Mouse (Mus musculus) spleen, embryonic (tissue): ENCODE data around the gene Mylk4.

Experiments
- CTCF ChIA-PET: fragments of 350-600 bp; sonication (Branson Sonifier 250); formaldehyde crosslinking; loops from one replicate; lab custom pipeline; 2022; lab: Charles Lee

Mylk4 gene

DNA sequence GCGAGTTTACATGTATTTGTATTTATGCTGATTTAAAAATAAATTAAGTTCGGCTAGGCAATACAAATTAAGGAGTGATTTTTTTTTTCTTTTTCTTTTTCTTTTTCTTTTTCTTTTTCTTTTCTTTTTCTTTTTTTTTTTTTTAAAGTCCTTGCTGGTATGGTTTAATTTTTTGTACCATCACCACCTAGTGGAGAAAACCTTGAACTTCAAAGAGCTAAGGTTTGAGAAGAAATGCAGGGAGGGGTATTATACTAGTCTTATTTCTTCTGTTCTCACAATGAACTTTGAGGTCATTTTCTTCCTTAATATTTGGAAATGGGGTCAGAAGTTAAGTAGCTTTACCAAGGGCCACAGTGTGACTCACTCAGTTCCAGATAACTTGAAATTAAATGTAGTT, 15.4 kb upstream of the Mylk4 start:
- CTCF ChIA-PET: no interaction called here

DNA sequence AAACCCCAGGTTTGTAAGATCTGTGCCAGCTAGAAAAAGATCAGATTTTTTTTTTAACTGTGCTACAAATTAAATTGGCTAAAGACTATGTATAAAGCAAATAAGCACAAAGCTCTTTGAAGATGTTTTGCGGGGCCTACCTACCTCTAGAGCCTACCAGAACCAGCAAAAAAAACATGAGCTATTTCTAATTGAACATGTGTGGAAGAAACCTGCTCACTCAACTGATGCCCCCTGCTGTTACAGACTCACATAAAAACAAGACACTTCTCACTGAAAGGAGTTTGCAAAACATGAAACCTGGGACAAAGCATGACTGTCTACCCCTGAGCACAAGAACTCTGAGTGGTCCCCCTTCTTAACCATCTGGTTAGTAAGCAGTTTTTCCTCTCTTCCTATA, 13.3 kb upstream of the Mylk4 start:
- CTCF ChIA-PET: no interaction called here

DNA sequence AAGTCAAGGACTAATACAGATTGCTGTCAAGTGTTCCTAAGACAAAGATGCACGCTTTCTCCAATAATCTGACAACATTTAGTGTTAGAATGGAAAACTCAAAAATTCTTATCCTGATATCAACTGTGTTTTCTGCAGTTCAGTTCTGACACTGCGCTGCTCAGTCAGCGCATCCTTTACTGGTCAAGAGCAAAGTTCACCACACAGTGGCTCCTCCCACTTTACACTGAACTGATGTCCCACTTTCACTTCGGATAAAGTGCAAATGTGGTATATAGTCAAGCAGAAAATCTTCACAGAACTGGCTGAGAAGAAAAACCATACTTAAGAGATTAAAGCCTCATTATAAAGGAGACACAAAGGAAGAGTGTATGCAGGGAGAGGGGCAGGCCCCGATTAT, 11.4 kb upstream of the Mylk4 start:
- CTCF ChIA-PET: no interaction called here

- CTCF ChIA-PET: no interaction called here
Observed at GRCm38 (mm10) chr13:32794619-32795018, 10.9 kb upstream of the Mylk4 start.

- CTCF ChIA-PET: no interaction called here
Observed at GRCm38 (mm10) chr13:32789781-32790180, 6.0 kb upstream of the Mylk4 start.

- CTCF ChIA-PET: no interaction called here
Observed at GRCm38 (mm10) chr13:32787584-32787983, 3.8 kb upstream of the Mylk4 start.

GRCm38 (mm10) chr13:32783055-32783454, 699 bp downstream of the Mylk4 start:
- CTCF ChIA-PET: no interaction called here

DNA sequence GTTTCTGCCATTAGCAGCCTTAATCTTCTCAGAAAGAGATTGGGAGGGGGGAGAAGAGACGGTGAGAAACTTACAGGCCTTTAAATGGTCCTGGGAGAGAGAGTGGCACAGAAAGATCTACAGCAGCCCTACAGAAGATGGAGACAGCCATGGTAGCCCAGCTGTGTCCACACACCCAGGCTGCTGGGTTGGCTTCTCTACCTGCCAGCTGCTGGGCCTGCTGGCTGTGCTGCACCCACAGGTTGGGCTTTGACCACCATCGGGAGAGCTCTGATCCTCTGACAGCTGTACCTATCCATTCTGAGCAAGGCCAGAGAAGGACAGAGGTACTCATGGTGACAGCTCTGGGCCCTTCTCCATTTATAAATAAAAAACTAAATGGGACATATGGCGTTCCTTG, 4.9 kb downstream of the Mylk4 start:
- CTCF ChIA-PET: no interaction called here

DNA sequence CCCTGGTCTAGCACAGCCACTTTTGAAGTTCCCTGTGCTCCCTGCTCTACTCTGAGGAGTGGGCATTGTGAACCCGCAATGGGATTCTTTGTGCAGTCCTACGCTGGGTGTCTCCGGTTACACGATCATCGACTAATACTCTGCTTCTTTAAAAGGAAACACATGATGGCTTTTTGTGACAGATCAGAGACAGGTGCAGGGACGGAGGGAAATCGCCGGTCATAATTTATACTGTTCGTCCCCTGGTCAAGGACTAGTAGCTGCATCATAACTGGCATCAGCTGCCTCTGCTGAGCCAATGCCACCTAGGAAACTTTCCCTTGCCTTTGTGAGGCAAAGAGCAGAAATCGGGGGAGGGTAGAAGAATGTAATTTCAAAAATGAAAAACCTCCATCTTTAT, 7.4 kb downstream of the Mylk4 start:
- CTCF ChIA-PET: no interaction called here

- CTCF ChIA-PET: no interaction called here
Observed at GRCm38 (mm10) chr13:32775889-32776288, 7.9 kb downstream of the Mylk4 start.

- CTCF ChIA-PET: interaction anchor here (0.7 kb wide), 1 partner anchor 12 kb away, joined by 5 read pairs; no protein-coding TSS in a partner anchor
Observed at GRCm38 (mm10) chr13:32769960-32770359, 13.8 kb downstream of the Mylk4 start.

GRCm38 (mm10) chr13:32768104-32768503, 15.7 kb downstream of the Mylk4 start:
- CTCF ChIA-PET: no interaction called here

- CTCF ChIA-PET: no interaction called here
Observed at GRCm38 (mm10) chr13:32764448-32764847, 19.3 kb downstream of the Mylk4 start.

GRCm38 (mm10) chr13:32763141-32763540, 20.6 kb downstream of the Mylk4 start:
- CTCF ChIA-PET: interaction anchor here (0.5 kb wide), 1 partner anchor 1894 kb away, joined by 16 read pairs; no protein-coding TSS in a partner anchor

DNA sequence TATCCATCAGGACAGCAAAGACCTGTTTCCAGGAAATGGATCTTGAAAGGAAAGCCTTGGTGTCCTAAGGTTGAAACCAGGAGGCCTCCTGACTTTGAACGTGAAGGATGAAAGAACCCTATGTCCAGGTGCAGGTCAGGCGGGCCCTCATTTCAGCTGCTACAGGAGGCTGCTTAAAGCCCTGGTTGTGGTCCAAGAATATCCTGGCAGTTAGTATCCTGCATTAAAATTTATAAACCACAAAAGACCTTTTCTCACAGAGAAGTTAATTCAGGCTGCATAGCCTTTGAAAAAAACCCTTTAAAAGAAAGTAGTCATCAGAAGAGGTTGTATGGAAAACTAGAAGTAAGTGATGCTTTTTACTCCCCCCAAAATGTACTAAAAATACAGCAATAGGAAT, 23.0 kb downstream of the Mylk4 start:
- CTCF ChIA-PET: no interaction called here

DNA sequence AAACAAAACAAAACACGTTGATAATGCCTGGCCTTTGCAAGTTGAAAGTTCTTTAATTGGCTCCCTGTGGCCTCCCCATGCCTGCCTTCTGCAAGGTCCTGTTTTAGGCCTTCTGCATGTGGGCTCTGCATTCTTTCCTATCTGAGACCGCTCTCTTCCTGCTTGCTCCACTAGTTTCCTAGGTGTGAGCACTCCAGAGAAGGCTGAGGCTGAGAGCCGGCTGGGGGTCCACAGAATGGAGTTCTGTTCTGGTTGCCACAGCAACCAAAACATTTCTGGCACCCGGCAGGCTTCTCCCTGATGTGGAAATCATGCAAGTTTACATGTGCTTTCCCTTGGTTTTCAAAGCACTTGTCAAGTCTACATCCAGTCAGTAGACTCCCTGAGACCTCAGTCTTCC, 24.7 kb downstream of the Mylk4 start:
- CTCF ChIA-PET: no interaction called here

- CTCF ChIA-PET: interaction anchor here (0.7 kb wide), 1 partner anchor 1190 kb away, joined by 9 read pairs; no protein-coding TSS in a partner anchor
Observed at GRCm38 (mm10) chr13:32752066-32752657, 31.6 kb downstream of the Mylk4 start.

DNA sequence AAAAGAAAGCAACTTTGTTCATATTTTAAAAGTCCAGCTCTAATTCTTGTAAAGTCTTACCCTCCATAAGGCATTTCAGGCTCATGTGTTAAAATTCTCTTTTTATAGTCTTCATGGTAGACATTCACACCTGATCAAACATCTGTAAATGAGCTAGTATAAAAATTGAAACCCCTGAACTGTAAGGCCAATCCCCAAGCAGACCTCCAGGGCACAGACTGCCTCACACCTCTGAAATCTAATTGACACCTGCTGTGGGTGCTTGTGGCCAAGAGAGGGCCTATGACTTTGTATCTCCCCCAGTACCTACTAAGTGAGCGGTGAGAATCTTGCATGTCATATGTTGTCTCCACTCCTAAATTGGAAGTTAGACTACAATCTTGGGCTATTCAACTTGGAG, 33.2 kb downstream of the Mylk4 start:
- CTCF ChIA-PET: no interaction called here

DNA sequence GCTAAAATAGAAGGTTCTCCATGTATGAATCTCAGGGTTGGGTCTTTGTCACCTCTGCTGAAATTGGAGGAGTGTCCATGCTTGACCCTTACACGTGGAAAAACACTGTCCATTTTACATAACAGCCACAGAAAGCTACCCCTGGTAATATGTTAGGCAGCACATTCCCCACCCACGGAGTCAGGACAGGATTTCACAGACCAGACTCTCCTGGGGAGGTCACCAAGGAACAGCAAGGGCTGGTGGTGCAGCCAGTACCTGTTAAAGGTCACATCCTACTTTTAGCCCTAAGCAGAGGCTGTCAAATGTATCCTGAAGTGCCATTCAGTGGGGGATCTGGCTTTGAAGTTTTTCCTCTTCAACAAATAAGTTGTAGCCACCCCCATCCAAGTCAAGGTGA, 35.3 kb downstream of the Mylk4 start:
- CTCF ChIA-PET: no interaction called here

GRCm38 (mm10) chr13:32741161-32741560, 42.6 kb downstream of the Mylk4 start:
- CTCF ChIA-PET: no interaction called here

GRCm38 (mm10) chr13:32731283-32731682, 52.5 kb downstream of the Mylk4 start:
- CTCF ChIA-PET: no interaction called here

GRCm38 (mm10) chr13:32724606-32725005, 59.1 kb downstream of the Mylk4 start:
- CTCF ChIA-PET: no interaction called here

GRCm38 (mm10) chr13:32721717-32722116, 62.0 kb downstream of the Mylk4 start:
- CTCF ChIA-PET: no interaction called here

GRCm38 (mm10) chr13:32719284-32719683, 64.5 kb downstream of the Mylk4 start:
- CTCF ChIA-PET: interaction anchor here (0.5 kb wide), 1 partner anchor 1090 kb away, joined by 3 read pairs; no protein-coding TSS in a partner anchor
